Mouse (Mus musculus) left cerebral cortex, postnatal 4 days (tissue): ENCODE results near the gene Nlgn2. TPM values are rescaled to one million over a fixed set of nuclear protein-coding genes. Genes with fewer than 3 reads are reported as not detected.
A peak's percentile ranks its signal among the peaks of the same experiment; 100 is the strongest.

Experiments used
- DNase-seq: peaks from one replicate; pipeline ENCODE4 v3.0.0-alpha.2; 2022
- intact Hi-C: fragments of 180-260 bp; cut with DNase I; formaldehyde crosslinking; loops from one replicate; pipeline ENCODE4 v1.15.1; 2025
- total RNA-seq, 2 experiments: library from RNA; stranded (reverse); gene quantifications; 2 replicates each; pipeline ENCODE4 v1.2.3; 2021

The Nlgn2 gene
- total RNA-seq, 2 experiments from 2014 or later = 237 to 257 TPM

- peak; percentile 83 for DNase-seq
- intact Hi-C loops = loop anchor here (5.0 kb wide), 2 partner anchors 37 to 38 kb away; partner anchors contain the start of genes Nlgn2, Slc35g3 and Tmem256
These were observed 37.5 kb downstream of the Nlgn2 start for GRCm38 (mm10) chr11:69800138-69800391.

- DNase-seq = peak; percentile 61
- intact Hi-C loops = loop anchor here (5.0 kb wide), 2 partner anchors 37 to 38 kb away; partner anchors contain the start of genes Nlgn2, Slc35g3 and Tmem256
These were observed 38.0 kb downstream of the Nlgn2 start for GRCm38 (mm10) chr11:69799394-69800137.

- no peak for DNase-seq
- intact Hi-C loops = no loop called here
These were observed 39.7 kb downstream of the Nlgn2 start for GRCm38 (mm10) chr11:69797924-69798323.

- intact Hi-C loops = no loop called here
- no peak for DNase-seq
These were observed 41.6 kb downstream of the Nlgn2 start for GRCm38 (mm10) chr11:69795983-69796435.

GRCm38 (mm10) chr11:69795168-69795982 lies 42.2 kb downstream of the Nlgn2 start, which contains the start of gene Chrnb1:
Gene Chrnb1, minus strand, starts transcription at chr11:69795943.
- peak; percentile 94 for DNase-seq
- intact Hi-C loops = no loop called here

- intact Hi-C loops = no loop called here
These were observed 44.2 kb downstream of the Nlgn2 start for GRCm38 (mm10) chr11:69793429-69793828.

GRCm38 (mm10) chr11:69791420-69791819 lies 46.2 kb downstream of the Nlgn2 start:
- no peak for DNase-seq
- intact Hi-C loops = no loop called here

More at GRCm38 (mm10) chr11:69793429-69793828, 44.2 kb downstream of the Nlgn2 start:
- DNase-seq = no peak

GRCm38 (mm10) chr11:69789431-69789830 lies 48.2 kb downstream of the Nlgn2 start:
- DNase-seq = no peak
- intact Hi-C loops = no loop called here

- intact Hi-C loops = no loop called here
- no peak for DNase-seq
These were observed 50.3 kb downstream of the Nlgn2 start for GRCm38 (mm10) chr11:69787306-69787705.

GRCm38 (mm10) chr11:69784793-69785272 lies 52.8 kb downstream of the Nlgn2 start:
- intact Hi-C loops = no loop called here
- DNase-seq = no peak

- DNase-seq = no peak
- intact Hi-C loops = no loop called here
These were observed 55.8 kb downstream of the Nlgn2 start for GRCm38 (mm10) chr11:69781828-69782227.

- no peak for DNase-seq
- intact Hi-C loops = no loop called here
These were observed 58.6 kb downstream of the Nlgn2 start for GRCm38 (mm10) chr11:69778985-69779384.

- intact Hi-C loops = no loop called here
- no peak for DNase-seq
These were observed 59.2 kb downstream of the Nlgn2 start for GRCm38 (mm10) chr11:69778258-69778982.

- DNase-seq = no peak
- intact Hi-C loops = no loop called here
These were observed 59.9 kb downstream of the Nlgn2 start for GRCm38 (mm10) chr11:69777504-69778257.

- intact Hi-C loops = no loop called here
- DNase-seq = no peak
These were observed 61.1 kb downstream of the Nlgn2 start for GRCm38 (mm10) chr11:69776488-69776887.

GRCm38 (mm10) chr11:69775716-69776115 lies 61.9 kb downstream of the Nlgn2 start:
- DNase-seq = peak; percentile 69
- intact Hi-C loops = no loop called here

GRCm38 (mm10) chr11:69774961-69775360 lies 62.6 kb downstream of the Nlgn2 start:
- intact Hi-C loops = no loop called here
- DNase-seq = no peak
